Mouse (Mus musculus) urinary bladder, postnatal 25 days (tissue): ENCODE data around the gene Gm38392.

ENCODE experiments used
- DNase-seq: peaks from one replicate; pipeline ENCODE4 v3.0.0; 2022; ENCODE audit warnings: low spot score

Gm38392 gene

GRCm38 (mm10) chr3:88235216-88235615 is 51.8 kb downstream of the Gm38392 start:
- DNase-seq, result no peak

- DNase-seq, result no peak
Measured at GRCm38 (mm10) chr3:88234041-88234440, 53.0 kb downstream of the Gm38392 start.

- no peak for DNase-seq
Measured at GRCm38 (mm10) chr3:88232851-88233649, 54.0 kb downstream of the Gm38392 start.

- no peak for DNase-seq
Measured at GRCm38 (mm10) chr3:88232301-88232702, 54.7 kb downstream of the Gm38392 start.

GRCm38 (mm10) chr3:88231061-88231641 is 55.9 kb downstream of the Gm38392 start:
- DNase-seq, result no peak

- no peak for DNase-seq
Measured at GRCm38 (mm10) chr3:88230262-88231047, 56.6 kb downstream of the Gm38392 start.

- no peak for DNase-seq
Measured at GRCm38 (mm10) chr3:88229526-88229925, 57.5 kb downstream of the Gm38392 start.

- DNase-seq, result no peak
Measured at GRCm38 (mm10) chr3:88228906-88229305, 58.1 kb downstream of the Gm38392 start.

- DNase-seq, result no peak
Measured at GRCm38 (mm10) chr3:88227976-88228375, 59.0 kb downstream of the Gm38392 start.

- no peak for DNase-seq
Measured at GRCm38 (mm10) chr3:88227260-88227659, 59.8 kb downstream of the Gm38392 start.

- DNase-seq, result no peak
Measured at GRCm38 (mm10) chr3:88226101-88226845, 60.7 kb downstream of the Gm38392 start.

- DNase-seq, result no peak
Measured at GRCm38 (mm10) chr3:88224929-88225328, 62.1 kb downstream of the Gm38392 start.

- no peak for DNase-seq
Measured at GRCm38 (mm10) chr3:88222446-88222845, 64.6 kb downstream of the Gm38392 start.

- DNase-seq, result no peak
Measured at GRCm38 (mm10) chr3:88221519-88222390, 65.3 kb downstream of the Gm38392 start.

GRCm38 (mm10) chr3:88220842-88221241 is 66.2 kb downstream of the Gm38392 start:
- peak; percentile 75 for DNase-seq

GRCm38 (mm10) chr3:88219940-88220339 is 67.1 kb downstream of the Gm38392 start:
- DNase-seq, result no peak

GRCm38 (mm10) chr3:88217679-88218078 is 69.3 kb downstream of the Gm38392 start:
- no peak for DNase-seq

- DNase-seq, result no peak
Measured at GRCm38 (mm10) chr3:88216534-88217326, 70.3 kb downstream of the Gm38392 start.

- no peak for DNase-seq
Measured at GRCm38 (mm10) chr3:88216116-88216515, 70.9 kb downstream of the Gm38392 start.

GRCm38 (mm10) chr3:88215553-88216004 is 71.4 kb downstream of the Gm38392 start:
- no peak for DNase-seq
